Mouse (Mus musculus): ENCODE results near the gene Rag2.

- TF ChIP-seq EP300 (IDR thresholded peaks at IDR 0.05; ENCODE audit: insufficient read depth, low read depth, low read length): no peak
- TF ChIP-seq POLR2A (IDR thresholded peaks at IDR 0.05; ENCODE audit: insufficient read depth, low read length): no peak
Observed at GRCm38 (mm10) chr2:101673547-101673946, 49.0 kb downstream of the Rag2 start.

All from ES-Bruce4 (cell line).